Mouse (Mus musculus) heart, embryonic 14.5 days (tissue): ENCODE data around the gene Nexmif. TPM values are rescaled to one million over a fixed set of nuclear protein-coding genes. Genes with fewer than 3 reads are reported as not detected.

Source experiments
- microRNA counts: library from miRNA; unstranded; fragments of <30 nt; microRNA quantifications from one replicate; lab custom pipeline; 2016
- microRNA-seq: library from miRNA; unstranded; fragments of <30 nt; microRNA quantifications from one replicate; pipeline ENCODE4, GENCODE M21; 2016
- polyA plus RNA-seq: library from polyadenylated mRNA; unstranded; fragments of >200 nt; fragmentation: Nextera tagmentation; extraction: Ambion mirVana; gene quantifications from 2 replicates; pipeline ENCODE4 v1.2.1, GENCODE M21; 2014

Gene Nexmif
- polyA plus RNA-seq, 1 experiment from 2014 or later: 1.9 TPM

MicroRNAs encoded within 50 kb of the gene (microRNA counts, 519-probe panel; counts per million panel counts)
- 322 counts per million, percentile 70 among the panel's probes with 10 or more counts for microRNA mmu-miR-672 (lab: Ali Mortazavi, UCI)

Small RNA genes within 50 kb of the gene (microRNA-seq; reads per million reads assigned to microRNA genes)
- gene Gm24993 (not detected), gene Mir672 (150 reads per million, percentile 57 among the genes with 10 or more reads in this experiment)

Other genes with a start within 250 kb of the Nexmif start
- gene Rlim, start 219.9 kb downstream of the Nexmif start, polyA plus RNA-seq: 26.5 and 28.7 TPM in 2 replicates
- 14.1 and 15.0 TPM in 2 replicates for gene Abcb7, start 212.7 kb upstream of the Nexmif start, polyA plus RNA-seq